Mouse (Mus musculus) MN1 (cell line): ENCODE data around the gene Hecw1.

Source experiments
- DNase-seq: peaks from one replicate; pipeline ENCODE4 v3.0.0-alpha.2; 2016; ENCODE audit warnings: low spot score

Hecw1 gene

DNA sequence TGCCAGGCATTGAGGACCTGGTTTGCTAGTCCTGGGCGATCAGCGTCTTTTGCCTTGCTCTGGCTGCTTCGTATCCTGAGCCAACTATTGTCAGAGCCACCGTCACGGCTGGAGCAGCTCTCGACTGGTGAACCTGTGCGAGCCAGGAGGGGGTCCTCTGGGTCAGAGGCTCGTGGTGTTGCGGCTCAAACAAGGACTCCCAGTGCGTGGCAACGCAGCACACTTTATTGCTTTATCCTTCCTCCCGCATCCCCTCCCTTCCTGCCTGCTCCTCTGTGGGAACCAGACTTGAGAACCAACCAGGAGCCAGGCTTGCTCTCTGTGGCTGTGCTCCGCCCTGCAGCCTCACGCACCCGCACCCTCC is at the start of gene Hecw1:
Hecw1 (minus strand) TSS at position 323 of the 364 bp plus-strand sequence.
- DNase-seq = no peak

DNA sequence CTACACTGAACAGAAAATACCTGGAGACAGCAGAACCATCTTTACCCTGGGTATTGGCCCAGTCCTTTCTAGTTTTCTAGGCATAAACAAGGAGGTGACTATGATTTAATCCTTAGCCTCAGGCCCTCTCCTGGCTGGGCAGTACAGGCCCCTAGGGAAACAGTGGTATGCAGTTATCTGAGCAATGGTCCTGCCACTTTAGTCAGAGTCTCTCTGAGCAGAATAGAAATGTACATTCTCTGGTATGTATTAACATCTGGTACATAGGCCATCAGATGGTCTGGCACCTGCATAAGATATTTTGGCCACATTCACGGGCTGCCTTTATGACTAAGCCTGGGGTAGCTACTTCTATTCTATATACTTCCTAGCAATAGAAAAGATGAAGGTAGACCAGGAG is 38.3 kb upstream of the Hecw1 start:
- no peak for DNase-seq

DNA sequence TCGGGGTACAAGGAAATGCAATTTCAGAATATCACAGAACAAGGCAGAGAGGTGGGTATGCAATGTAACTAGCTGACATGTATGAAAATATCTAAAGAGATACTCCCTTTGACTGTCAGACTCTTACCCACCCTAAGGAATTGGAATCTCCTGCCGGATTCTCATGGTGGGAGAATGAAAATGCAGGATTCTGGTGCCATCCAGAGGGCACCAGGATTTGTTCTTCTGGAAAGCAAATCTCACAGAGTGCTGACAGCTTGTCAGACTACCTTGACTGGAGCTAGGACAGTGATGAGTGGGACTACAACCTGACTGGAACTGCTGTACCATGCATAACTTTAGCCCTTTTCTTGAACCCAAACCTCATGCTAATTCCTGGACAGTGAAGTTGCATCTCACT is 29.6 kb upstream of the Hecw1 start:
- no peak for DNase-seq

DNA sequence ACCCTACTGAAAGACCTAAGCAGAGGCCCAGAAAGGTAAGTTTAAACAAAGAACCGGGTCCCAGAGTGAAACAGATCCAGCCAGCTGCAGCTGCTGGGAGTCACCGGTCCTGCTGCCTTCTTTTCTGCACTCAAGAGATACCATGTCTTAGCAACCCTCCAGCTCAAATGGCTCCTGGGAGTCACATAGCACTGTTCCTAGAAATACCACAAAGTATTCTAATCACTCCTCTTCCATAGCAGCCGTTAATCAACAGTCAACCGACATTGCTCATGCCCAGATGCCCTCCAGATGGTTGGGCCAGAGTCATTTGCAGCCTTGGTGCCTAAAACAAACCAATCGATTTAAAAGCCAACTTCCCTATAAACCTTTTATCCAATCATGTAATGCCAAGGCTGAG is 19.8 kb upstream of the Hecw1 start:
- DNase-seq = no peak

DNA sequence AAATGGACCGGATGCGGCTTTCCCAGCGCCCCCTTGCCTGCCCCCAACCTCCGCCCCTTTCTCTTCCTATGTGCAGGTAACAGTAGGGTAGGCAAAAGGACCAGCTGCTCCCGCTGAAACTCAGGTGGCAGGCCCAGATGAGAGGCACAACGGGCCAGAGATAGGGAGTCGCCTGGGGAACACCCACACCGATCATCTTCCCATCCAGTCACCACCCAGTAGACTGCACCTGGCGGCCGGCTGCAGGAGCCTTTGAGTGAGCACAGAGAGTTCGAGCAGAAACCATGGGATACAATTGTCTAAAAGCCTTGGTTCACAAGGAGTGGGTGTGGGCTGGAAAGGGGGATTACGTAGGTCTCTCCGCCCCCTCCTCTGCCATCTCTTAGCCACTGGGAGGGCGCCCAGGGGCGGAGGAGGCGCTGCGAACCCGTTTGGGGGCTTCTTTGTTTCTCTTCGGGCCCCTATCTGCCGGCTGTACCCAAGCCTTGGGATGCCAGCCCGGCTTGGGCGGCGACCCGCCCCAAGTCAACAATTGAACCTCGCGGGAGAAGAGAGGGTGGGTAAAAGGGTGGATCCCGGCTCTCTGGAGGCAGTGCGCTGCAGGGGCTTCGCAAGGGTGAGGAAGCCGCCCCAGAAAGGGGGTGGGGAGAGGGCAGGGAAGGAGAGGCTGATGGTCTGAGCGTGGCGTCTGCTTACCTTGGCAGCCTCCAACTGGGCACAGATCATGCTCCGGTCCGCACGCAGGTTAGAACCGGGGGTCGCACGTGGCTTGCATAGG is 711 bp downstream of the Hecw1 start:
- DNase-seq = no peak

DNA sequence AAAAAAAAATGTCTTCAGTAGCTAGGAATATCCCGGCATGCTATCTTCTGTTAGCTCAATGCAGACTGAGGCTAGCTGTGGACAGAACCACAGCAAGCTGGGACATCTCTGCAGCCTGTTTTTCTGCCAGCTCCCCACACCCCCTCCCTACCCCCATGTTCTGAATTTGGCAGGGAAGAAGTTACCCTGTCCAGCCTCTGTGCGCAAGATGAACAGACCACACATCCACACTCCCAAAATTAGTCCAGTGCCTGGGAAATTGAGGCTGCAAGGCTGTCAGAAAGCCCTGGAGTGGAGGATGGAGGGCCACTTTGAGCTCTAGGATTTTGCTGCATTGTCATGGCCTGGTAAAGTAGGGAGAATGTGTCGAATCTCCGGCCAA is 1.3 kb downstream of the Hecw1 start:
- no peak for DNase-seq

DNA sequence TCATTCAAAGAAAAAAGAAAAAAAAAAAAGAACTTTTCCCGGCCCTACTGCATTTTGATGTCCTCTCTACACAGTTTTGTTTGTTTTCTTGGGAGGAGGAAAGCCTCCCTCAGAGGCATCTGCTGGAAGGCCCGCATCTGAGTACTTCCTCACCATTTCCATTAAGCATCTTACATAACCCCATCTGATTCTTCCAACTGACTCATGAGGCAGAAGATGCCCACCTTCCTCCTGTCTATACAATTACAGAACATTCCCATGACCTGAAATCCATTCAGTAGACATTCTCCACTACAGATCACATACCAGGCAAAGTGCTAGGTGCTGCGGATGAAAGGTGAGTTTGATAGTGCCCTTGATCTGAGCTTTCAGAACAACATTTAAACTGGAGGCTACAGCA is 3.4 kb downstream of the Hecw1 start:
- no peak for DNase-seq

DNA sequence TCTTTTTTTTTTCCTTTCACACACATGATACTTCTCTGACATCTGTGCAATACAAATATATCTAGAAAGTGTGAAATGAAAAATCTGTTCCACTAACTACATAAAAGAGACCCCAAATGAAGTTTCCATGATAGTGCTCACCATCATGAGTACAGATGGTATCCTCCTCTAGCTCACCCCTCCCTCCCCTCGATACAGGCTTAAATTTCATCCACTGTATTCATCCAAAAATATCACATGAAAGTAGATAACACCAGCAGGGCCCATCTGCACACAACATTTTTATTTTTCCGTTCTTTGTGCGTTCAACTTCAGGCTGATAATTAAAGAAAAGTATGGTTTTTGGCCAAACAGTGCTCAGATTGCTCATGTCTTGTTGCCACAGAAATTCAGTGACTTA is 5.5 kb downstream of the Hecw1 start:
- DNase-seq = no peak

DNA sequence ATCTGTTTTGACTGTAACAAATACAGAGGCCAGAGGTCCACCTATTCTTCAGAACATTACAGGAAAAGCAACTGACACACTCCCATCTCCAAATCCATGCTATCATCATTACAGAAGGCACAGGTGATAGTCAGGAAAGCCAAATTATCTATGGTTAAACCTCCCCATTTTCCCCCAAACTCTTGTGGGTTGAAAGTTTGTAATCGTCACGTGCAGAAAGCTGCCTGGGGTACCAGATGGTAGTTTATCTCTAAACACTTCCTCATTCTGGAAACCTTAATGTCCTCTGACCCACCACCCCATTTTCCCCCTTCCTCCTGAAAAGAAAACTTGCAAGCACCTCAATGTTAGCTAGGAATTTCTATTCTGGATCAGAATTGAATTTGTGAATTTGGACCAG is 7.9 kb downstream of the Hecw1 start:
- no peak for DNase-seq

DNA sequence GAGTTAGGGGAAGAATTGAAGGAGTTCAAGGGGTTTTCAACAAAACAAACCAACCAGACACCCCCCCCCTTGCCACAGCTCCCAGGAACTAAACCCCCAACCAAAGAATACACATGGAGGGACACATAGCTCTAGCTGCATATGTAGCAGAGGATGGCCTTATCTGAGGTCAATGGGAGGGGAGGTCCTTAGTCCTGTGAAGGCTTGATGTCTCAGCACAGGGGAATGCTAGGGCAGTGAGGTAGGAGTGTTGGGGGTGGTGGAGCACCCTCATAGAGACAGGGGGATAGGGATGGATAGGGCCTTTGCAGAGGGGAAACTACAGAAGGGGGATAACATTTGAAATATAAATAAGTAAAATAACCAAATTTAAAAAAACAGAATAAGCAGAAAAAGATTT is 9.1 kb downstream of the Hecw1 start:
- DNase-seq = no peak

DNA sequence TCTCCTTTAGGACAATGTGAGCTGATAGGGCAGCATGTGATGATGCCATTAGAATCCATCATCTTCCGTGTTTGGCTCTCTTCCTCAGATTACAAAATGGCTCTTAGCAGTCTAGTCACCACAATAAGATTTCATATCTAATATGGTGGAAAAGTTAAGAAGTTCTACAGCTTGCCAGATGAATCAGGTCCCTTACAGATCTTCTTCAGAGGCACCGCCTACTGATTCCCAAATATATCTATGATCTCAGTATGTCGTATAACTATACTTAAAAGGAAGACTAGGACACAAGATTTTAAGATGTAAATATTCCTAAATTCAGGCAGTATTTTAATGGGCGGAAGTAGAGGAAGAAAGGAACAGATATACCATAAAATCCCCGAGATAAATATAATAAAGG is 16.3 kb downstream of the Hecw1 start:
- DNase-seq = no peak

DNA sequence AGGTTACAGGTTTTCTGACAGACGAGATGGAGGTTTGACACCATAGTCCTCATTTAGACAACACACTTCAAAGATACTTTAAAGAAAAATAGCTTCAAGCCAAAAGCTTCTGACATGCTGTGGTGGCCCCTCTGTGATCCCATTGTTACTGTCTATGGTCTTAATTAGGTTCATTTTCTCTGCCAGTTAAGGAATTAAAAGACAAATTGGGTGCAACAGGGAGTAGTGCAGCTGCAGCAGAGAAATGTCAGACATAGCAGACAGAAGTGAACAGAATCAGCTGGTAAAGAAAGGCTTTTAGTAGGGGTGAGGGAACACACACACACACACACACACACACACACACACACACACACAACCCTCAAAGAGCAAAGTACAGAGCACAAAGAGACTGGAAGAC is 22.8 kb downstream of the Hecw1 start:
- DNase-seq = no peak

DNA sequence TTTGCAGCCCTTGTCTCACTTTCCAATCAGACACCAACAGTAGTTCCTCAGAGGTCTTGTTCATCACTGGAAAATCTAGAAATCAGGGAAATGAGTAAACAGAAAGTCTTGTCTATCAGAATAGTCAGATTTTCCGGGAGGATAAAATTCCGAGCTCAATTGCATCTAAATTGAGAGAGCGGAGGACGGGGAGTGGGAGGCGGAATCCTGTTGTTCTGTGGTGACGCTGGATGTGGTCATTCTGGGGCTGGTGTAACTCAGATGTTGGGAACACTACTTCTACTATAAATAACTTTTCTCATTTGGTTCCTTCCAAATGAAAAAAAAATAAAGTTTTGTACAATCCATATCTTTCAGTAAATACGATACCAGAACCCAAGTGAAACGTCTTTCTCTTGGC is 24.2 kb downstream of the Hecw1 start:
- no peak for DNase-seq

DNA sequence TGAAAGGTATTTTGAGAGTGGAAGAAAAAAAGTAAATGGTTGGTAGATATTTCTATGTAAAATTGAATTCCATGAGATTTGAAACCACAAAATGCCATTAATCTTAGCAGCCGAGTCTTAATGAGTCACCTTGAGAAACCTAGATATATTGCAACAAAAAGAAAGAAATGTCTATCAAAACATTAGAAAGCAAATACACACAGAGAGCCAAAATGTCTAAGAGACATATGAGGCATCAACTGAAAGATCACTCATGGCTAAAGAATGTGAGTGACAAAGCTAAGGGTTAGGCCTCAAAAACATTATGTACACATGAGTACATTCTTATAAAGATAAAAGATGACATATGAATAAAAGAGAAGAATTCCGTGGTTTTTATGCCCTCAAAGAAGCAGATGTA is 26.1 kb downstream of the Hecw1 start:
- no peak for DNase-seq

DNA sequence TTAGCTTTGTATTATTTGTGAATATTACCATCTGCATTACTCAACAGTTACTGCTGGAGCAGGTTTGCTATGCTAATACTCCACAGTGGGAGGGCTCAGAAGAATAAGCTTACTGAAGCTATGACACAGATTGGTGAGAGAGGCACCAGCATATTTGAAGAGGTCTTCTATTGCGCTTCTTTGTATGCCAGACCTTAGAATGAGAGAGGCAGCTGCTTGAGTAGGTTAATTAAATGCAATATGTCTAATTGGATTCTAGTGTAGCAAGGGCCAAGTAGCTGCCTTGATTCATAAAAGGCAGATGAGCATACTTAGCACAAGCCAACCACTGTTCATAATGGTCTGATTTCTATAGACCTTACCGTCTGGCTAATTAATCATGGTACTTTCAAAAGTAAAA is 35.2 kb downstream of the Hecw1 start:
- DNase-seq = no peak

DNA sequence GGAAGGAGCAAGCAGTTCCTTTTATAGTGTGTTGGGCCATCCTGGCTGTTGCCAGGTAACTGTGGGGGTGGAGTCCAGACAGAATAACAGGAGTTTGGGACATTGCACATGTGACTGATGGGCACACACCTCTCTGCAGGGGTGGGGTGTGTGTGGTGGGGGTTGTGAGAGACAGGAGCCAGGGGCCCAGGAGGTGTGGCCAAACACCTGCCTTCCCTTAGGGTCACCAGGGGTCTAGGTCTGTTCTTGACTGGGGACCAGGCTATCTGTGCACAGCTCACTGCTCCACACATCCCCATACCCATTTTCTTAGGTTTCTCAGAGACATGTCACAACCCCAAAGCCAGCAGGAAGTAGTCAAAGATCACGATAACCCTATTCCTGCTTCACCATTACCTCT is 51.9 kb downstream of the Hecw1 start:
- DNase-seq = no peak

DNA sequence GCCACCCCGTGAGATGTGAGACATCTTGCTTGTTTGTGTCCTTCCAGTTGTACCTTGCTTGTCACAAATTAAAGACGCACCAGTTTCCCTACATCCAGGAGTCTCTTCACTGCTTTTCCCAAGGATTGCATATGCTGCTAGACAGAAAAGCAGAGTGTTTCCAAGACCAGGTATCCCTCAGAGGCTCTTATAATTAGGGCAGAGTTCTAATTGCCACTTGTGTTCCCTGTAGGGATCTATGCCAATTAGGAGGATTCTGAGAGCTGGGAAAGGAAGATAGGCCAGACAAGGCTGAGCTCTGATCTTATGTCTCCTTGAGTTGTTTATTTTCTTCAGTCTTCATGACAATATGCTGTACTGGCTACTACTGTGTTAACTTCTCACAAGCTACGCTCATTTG is 55.5 kb downstream of the Hecw1 start:
- DNase-seq = no peak

DNA sequence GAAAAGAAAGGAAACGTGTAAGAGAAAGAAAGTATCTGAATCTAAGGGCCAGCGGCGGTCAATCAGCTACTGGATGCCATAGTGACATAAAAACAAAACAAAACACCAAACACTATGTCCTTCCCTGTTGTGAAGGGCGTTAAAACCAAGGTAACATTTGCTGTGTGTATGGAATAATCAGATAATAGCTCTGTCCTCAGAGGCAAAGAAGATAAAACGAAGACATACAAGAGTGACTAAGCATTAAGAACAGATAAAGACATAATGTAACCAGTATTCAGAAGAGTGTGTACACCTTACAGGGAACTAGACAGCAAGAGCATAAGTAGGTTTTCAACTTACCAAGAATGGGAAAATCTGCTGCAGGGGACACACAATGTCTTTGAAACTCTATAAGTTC is 62.0 kb downstream of the Hecw1 start:
- no peak for DNase-seq

DNA sequence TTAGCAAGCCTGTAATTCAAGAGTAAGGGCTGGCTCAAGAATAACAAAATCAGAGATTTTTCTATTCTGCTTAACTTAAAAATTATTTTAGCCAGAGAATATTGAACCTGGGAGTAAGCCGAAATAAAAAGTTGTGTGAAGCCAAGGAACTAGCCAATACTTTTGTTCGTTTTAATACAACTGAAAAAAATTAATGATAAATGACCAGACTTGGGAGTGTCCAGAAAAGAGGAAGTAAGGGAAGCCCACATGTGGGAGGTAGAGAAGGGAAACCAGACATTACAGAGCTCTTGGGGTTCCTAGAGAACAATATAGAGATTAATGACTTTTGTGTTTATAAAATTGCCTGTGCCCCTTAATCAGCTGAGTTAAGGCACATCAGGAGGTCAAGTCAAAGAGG is 66.0 kb downstream of the Hecw1 start:
- no peak for DNase-seq

DNA sequence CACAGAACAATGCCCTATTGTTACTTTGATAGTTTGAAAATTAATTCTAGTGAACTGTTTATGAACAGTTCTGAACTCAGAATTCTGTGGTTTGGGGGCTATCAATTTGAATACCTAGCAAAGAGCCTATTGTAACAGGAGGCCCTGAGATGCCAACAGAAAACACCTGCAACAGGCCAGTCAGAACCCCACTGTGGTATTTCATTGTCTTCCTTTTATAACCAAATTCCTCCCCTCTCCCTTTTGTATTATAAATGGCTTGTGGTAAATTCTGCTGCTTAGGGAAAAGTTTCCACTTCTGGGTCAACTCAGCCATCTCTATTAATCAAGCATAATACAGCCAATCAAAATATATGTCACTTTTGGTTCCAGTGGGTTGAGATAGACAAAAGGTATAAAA is 83.5 kb downstream of the Hecw1 start:
- no peak for DNase-seq

DNA sequence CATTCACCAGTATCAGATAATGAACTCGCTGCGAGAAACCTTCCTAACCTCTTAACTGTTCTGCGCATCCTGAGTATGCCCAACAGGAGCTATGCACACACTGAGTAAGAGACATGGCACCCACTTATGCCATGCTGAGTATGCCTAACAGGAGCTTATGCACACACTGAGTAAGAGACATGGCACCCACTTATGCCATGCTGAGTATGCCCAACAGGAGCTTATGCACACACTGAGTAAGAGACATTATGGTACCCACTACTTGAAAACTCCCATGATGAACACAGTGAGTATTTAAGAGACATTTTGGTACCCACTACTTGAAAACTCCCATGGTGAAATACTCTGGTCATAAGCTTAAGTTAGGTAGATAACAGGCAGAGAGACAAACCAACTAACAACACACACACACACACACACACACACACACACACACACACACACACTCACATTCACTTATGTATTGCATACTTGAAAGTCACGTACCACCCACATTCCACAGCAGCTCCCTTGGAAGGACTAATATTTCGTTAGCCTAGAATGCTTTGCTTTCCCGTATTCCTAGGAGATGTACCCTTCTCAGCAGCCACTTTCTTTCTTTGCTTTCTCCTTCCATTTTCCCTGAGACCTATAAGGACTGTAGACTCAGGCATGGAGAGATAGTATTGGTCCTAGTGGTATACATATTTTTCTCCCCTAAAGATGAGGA is 94.0 kb downstream of the Hecw1 start:
- DNase-seq = no peak

DNA sequence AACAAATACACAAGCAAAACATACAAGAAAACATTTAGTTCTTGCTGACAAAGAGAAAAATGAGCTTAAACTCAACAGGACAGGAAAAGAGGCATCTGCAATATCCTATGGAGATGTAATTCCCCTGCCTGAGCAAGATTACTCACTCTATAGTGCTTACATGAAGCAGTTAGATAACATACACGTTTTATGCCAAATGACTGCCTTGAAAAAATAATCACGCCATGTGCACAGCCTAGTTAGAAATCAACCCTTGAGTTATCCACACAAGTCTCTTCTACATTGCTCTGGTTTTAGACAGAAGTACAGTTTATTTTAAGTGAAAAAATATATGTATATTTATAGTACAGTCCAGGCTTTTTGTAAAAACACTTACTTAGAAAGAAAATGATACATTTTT is 98.2 kb downstream of the Hecw1 start:
- DNase-seq = no peak

DNA sequence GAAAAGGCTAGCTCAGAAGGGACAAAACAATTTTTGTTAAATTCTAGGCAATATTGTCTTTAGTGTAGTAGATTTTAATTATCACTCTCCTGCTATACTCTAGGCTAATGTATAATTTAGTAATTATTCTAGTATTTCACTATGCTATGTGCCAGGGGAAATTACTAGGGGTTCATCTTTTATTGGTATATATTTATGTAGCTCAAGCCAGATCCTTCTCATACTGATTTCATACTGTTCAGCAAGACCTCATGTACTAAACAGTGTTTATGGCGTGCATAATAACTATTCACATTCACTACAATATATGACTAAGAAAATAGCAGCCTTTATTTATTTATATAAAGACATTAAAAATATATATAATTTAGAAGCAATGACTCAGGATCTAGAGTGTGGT is 109.6 kb downstream of the Hecw1 start:
- DNase-seq = no peak

DNA sequence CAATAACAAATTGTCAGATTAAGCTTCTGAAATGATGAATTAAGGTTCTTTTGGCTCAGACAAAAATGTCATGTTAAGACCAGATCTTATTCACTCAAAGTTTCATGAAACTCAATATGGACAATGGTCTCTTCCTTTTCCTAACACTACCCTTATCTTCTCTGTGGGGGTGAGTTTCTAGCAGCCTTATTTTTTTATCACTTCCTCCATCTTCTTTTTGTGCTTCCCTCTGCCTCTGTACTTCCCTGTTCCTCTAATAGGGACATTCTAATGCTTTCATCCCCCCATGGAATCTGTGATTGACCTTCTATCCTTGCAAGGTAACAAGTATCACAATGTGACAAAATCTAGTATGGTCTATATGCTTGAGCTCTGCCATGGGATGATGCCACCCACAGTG is 148.6 kb downstream of the Hecw1 start:
- DNase-seq = no peak
